Mouse (Mus musculus) liver, embryonic 12.5 days (tissue): ENCODE results near the gene Yme1l1. TPM values are rescaled to one million over a fixed set of nuclear protein-coding genes. Genes with fewer than 3 reads are reported as not detected.

Experiments used
- ATAC-seq: fragments of 200-750 bp; cut with Nextera tagmentation; 2 replicates; pipeline ENCODE4 v1.8.0; 2017; ENCODE audit warnings: moderate number of reproducible peaks, mild to moderate bottlenecking, moderate library complexity
- H3K27ac ChIP-seq: fragments of 300-500 bp; sonication (generic); 2 replicates; pipeline ENCODE4 v1.5.1; 2016; ENCODE audit warnings: mild to moderate bottlenecking
- H3K27me3 ChIP-seq: fragments of 300-500 bp; sonication (generic); replicated peaks from 2 replicates; pipeline ENCODE4 v1.6.1; 2016; ENCODE audit warnings: mild to moderate bottlenecking, moderate library complexity
- H3K36me3 ChIP-seq: fragments of 300-500 bp; sonication (generic); 2 replicates; pipeline ENCODE4 v1.6.1; 2016; ENCODE audit warnings: mild to moderate bottlenecking, moderate library complexity
- H3K4me1 ChIP-seq: fragments of 300-500 bp; sonication (generic); 2 replicates; pipeline ENCODE4 v1.6.1; 2016
- H3K4me2 ChIP-seq: fragments of 300-500 bp; sonication (generic); 2 replicates; pipeline ENCODE4 v1.6.1; 2016; ENCODE audit warnings: mild to moderate bottlenecking, moderate library complexity
- H3K4me3 ChIP-seq: fragments of 300-500 bp; sonication (generic); 2 replicates; pipeline ENCODE4 v1.5.1; 2016; ENCODE audit warnings: mild to moderate bottlenecking, moderate library complexity
- H3K9ac ChIP-seq: fragments of 300-500 bp; sonication (generic); 2 replicates; pipeline ENCODE4 v1.6.1; 2016; ENCODE audit warnings: mild to moderate bottlenecking, moderate library complexity
- H3K9me3 ChIP-seq: fragments of 300-500 bp; sonication (generic); replicated peaks from 2 replicates; pipeline ENCODE4 v1.6.1; 2016; ENCODE audit warnings: mild to moderate bottlenecking, moderate library complexity
- WGBS: fragments of 180-500 bp; shearing (Covaris S2); methylation state at CpG from one replicate; pipeline ENCODE4 v1.1.7; 2016; ENCODE audit not compliant: insufficient replicate concordance; 5-methylcytosine and 5-hydroxymethylcytosine counted together
- polyA plus RNA-seq: library from polyadenylated mRNA; unstranded; fragments of >200 nt; fragmentation: Nextera tagmentation; extraction: Ambion mirVana; gene quantifications from 2 replicates; pipeline ENCODE4 v1.2.1, GENCODE M21; 2016

Yme1l1 gene
- 50.5 and 50.6 TPM in 2 replicates for polyA plus RNA-seq

- Histone ChIP-seq H3K9ac (peak within 1 kb of the TSS; percentile 85), H3K4me3 (peak within 1 kb of the TSS; percentile 92), H3K27me3 (no peaks in the 10 kb centered on the region), H3K4me2 (peak within 1 kb of the TSS; percentile 90), H3K27ac (peak within 1 kb of the TSS; percentile 100), H3K9me3 (no peaks in the 10 kb centered on the region), H3K36me3 (peaks cover 15% of the 10 kb centered on the region), H3K4me1 (peaks cover 49% of the 10 kb centered on the region)
- ATAC-seq: peak; percentile 97
- under 1% methylated on average over 61 of the region's 61 CpGs for WGBS
Measured at GRCm38 (mm10) chr2:23155777-23156607, at the start of gene Yme1l1, which contains the start of gene Mastl. Gene Yme1l1 (plus strand): TSS chr2:23156369. Gene Mastl (minus strand): TSS chr2:23156024.

DNA sequence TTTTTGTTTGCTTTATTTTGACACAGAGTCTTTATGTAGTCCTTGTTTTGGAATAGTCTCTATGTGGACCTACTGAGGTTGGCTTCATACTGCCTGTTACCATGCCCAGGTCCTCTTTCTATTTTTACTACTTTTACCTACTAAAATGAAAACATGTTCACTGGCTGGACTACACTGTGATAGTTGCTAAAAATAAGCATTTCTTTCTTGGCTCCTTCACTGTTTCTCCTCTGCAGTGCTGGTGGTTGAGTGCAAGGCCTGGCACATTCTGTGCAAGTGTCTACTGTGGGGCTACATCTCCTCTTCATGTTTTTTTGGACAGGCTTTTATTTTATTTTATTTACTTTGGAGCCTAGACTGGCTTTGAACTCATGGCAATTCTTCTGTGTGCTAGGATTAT is 36.6 kb upstream of the Yme1l1 start:
- no peak overlapping the region for H3K9ac ChIP-seq
- H3K4me1 ChIP-seq: no peaks in the 10 kb centered on the region
- ATAC-seq: no peak
- no peak overlapping the region for H3K4me3 ChIP-seq
- H3K27me3 ChIP-seq: no peaks in the 10 kb centered on the region
- no peaks in the 10 kb centered on the region for H3K9me3 ChIP-seq
- no peak overlapping the region for H3K27ac ChIP-seq
- peaks cover 48% of the 10 kb centered on the region for H3K36me3 ChIP-seq
- H3K4me2 ChIP-seq: no peak overlapping the region

GRCm38 (mm10) chr2:23155199-23155621 is 959 bp upstream of the Yme1l1 start:
- H3K4me1 ChIP-seq: peaks cover 46% of the 10 kb centered on the region
- H3K27ac ChIP-seq: peak overlapping the region; percentile 100
- peak overlapping the region; percentile 81 for H3K9ac ChIP-seq
- H3K4me3 ChIP-seq: peak overlapping the region; percentile 92
- no peaks in the 10 kb centered on the region for H3K27me3 ChIP-seq
- H3K36me3 ChIP-seq: peaks cover 18% of the 10 kb centered on the region
- peak; percentile 28 for ATAC-seq
- 3% methylated on average over 5 of the region's 5 CpGs for WGBS
- H3K9me3 ChIP-seq: no peaks in the 10 kb centered on the region
- H3K4me2 ChIP-seq: peak overlapping the region; percentile 90

GRCm38 (mm10) chr2:23156608-23157081 is 476 bp downstream of the Yme1l1 start:
- ATAC-seq: peak; percentile 2; the same call in 1 of the 2 replicates
- H3K4me1 ChIP-seq: peaks cover 49% of the 10 kb centered on the region
- H3K4me3 ChIP-seq: peak overlapping the region; percentile 92
- no peaks in the 10 kb centered on the region for H3K9me3 ChIP-seq
- H3K9ac ChIP-seq: peak overlapping the region; percentile 85
- peaks cover 21% of the 10 kb centered on the region for H3K36me3 ChIP-seq
- H3K4me2 ChIP-seq: peak overlapping the region; percentile 90
- no peaks in the 10 kb centered on the region for H3K27me3 ChIP-seq
- peak overlapping the region; percentile 100 for H3K27ac ChIP-seq
- under 1% methylated on average over 17 of the region's 17 CpGs for WGBS

GRCm38 (mm10) chr2:23172305-23172704 is 16.1 kb downstream of the Yme1l1 start:
- H3K4me2 ChIP-seq: no peak overlapping the region
- no peaks in the 10 kb centered on the region for H3K4me1 ChIP-seq
- no peaks in the 10 kb centered on the region for H3K27me3 ChIP-seq
- WGBS: 63% methylated on average over 3 of the region's 3 CpGs
- H3K4me3 ChIP-seq: no peak overlapping the region
- ATAC-seq: no peak
- no peak overlapping the region for H3K9ac ChIP-seq
- no peaks in the 10 kb centered on the region for H3K9me3 ChIP-seq
- peaks cover 89% of the 10 kb centered on the region for H3K36me3 ChIP-seq
- no peak overlapping the region for H3K27ac ChIP-seq

DNA sequence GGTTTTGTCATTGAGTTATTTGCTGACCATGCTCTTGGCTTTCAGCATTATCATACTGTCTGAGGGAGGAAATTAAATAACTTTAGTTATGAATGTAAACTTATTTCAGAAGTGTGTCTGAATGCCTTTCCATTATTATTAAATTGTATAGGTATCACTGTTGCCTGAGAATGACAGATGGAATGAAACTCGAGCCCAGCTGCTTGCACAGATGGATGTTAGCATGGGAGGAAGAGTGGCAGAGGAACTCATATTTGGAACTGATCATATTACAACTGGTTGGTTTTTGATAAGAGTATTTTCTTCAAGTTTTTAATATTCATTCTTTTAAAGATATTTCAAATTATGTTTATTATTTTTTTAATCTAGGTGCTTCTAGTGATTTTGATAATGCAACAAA is 38.2 kb downstream of the Yme1l1 start:
- Histone ChIP-seq H3K4me2 (no peak overlapping the region), H3K36me3 (peaks cover 79% of the 10 kb centered on the region), H3K9ac (no peak overlapping the region), H3K27me3 (no peaks in the 10 kb centered on the region), H3K4me1 (no peaks in the 10 kb centered on the region), H3K27ac (no peak overlapping the region), H3K9me3 (no peaks in the 10 kb centered on the region), H3K4me3 (no peak overlapping the region)
- 78% methylated on average over 1 of the region's 1 CpGs for WGBS
- no peak for ATAC-seq

DNA sequence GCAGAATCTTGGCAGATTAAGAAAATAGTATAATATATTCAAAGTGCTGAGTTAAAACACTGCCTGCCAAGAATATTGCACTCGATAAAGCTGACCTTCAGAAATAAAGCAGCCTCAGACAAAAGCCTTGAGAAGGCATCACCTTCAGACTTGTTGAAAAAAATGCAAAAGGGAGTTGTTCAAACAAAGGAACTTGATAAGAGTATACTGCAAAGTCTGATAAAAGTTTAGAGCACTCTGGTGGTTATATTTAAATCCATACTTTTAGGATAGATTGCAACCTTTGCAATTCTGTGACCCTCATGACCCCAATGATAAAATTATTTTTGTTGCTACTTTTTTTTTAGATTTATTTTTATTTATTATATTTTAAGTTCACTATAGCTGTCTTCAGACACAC is 44.9 kb downstream of the Yme1l1 start:
- ATAC-seq: no peak
- Histone ChIP-seq H3K9me3 (no peaks in the 10 kb centered on the region), H3K36me3 (peaks cover 31% of the 10 kb centered on the region), H3K27ac (no peak overlapping the region), H3K27me3 (no peaks in the 10 kb centered on the region), H3K9ac (no peak overlapping the region), H3K4me1 (no peaks in the 10 kb centered on the region), H3K4me3 (no peak overlapping the region), H3K4me2 (no peak overlapping the region)
- 67% methylated on average over 1 of the region's 1 CpGs for WGBS

GRCm38 (mm10) chr2:23202900-23203670 is 46.9 kb downstream of the Yme1l1 start:
- H3K27me3 ChIP-seq: no peaks in the 10 kb centered on the region
- H3K4me2 ChIP-seq: no peak overlapping the region
- H3K4me1 ChIP-seq: no peaks in the 10 kb centered on the region
- H3K9ac ChIP-seq: no peak overlapping the region
- peaks cover 21% of the 10 kb centered on the region for H3K36me3 ChIP-seq
- WGBS: 50% methylated on average over 15 of the region's 15 CpGs
- H3K4me3 ChIP-seq: no peak overlapping the region
- no peak for ATAC-seq
- H3K9me3 ChIP-seq: no peaks in the 10 kb centered on the region
- H3K27ac ChIP-seq: no peak overlapping the region

- Histone ChIP-seq H3K9ac (no peak within 1 kb of the TSS), H3K9me3 (no peaks in the 10 kb centered on the region), H3K36me3 (no peaks in the 10 kb centered on the region), H3K4me1 (no peaks in the 10 kb centered on the region), H3K27ac (no peak within 1 kb of the TSS), H3K27me3 (peaks cover 3% of the 10 kb centered on the region; the same call in 1 of the 2 replicates), H3K4me2 (no peak within 1 kb of the TSS), H3K4me3 (no peak within 1 kb of the TSS)
- no peak for ATAC-seq
- 68% methylated on average over 15 of the region's 15 CpGs for WGBS
Measured at GRCm38 (mm10) chr2:23207070-23207526, 50.9 kb downstream of the Yme1l1 start, which contains the start of gene 4931423N10Rik. Gene 4931423N10Rik (plus strand): TSS chr2:23207476.

DNA sequence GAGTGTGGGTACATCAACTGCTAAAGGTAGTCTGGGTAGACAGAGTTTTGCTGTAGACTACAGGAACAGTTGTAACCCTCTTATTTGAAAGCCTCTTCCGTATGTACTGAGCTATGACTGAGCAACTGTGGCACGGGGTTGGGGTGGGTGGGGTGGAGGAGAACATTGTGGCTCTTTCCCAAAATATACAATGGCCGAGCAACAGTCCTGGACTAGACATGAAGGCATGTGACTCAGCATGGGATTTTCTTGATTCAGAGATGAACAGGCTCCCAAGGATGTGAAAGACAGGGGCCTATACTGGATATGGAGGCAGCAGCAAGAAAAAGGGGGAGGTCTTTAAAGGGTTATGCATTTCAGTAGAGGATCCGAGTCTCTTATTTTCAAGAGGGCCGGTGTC is 57.5 kb downstream of the Yme1l1 start:
- no peak for ATAC-seq
- Histone ChIP-seq H3K27me3 (peaks cover 3% of the 10 kb centered on the region; the same call in 1 of the 2 replicates), H3K36me3 (no peaks in the 10 kb centered on the region), H3K9ac (no peak overlapping the region), H3K9me3 (no peaks in the 10 kb centered on the region), H3K4me3 (no peak overlapping the region), H3K27ac (no peak overlapping the region), H3K4me1 (no peaks in the 10 kb centered on the region), H3K4me2 (no peak overlapping the region)
- 63% methylated on average over 5 of the region's 5 CpGs for WGBS

DNA sequence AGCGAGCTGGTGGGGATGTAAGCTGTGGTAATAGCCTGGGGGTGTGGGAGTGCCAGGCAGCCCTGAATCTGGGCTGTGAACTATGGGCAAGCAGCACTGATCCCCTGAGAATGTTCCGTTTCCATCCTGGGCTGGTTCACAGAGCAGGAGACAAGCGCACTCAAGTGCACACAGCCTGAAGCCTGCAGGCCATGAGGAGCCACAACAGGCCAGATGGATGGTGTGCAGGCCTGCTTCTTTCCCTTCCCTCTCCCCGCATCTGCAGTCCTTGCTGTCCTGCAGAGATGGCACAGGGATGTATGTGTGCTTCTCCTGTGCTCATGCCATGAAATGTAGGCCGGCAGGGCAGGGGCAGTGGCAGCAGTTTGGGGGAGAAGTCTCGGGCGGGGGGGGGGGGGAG is 69.0 kb downstream of the Yme1l1 start:
- Histone ChIP-seq H3K27ac (no peak overlapping the region), H3K4me2 (no peak overlapping the region), H3K9ac (no peak overlapping the region), H3K27me3 (no peaks in the 10 kb centered on the region), H3K4me1 (no peaks in the 10 kb centered on the region), H3K9me3 (no peaks in the 10 kb centered on the region), H3K4me3 (no peak overlapping the region), H3K36me3 (no peaks in the 10 kb centered on the region)
- WGBS: 61% methylated on average over 6 of the region's 7 CpGs
- no peak for ATAC-seq

DNA sequence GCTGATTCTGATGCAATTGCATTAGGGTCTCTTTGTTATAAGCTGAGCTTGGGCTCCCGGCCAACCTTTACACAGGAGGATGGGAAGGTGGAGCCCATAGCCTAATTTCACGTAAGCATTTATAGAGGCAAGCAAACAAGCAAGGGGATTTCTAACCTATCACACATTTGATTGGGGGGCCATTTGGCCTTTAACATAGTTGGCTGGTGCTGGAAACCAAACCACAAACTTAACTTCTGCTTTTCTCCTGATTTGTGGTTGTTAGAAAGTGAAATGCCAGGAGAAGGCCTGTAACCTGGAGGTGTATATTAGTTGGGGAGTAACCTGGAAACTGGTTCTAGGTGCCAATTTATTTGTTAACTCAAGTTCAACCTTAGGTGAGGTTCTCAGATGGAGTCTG is 72.3 kb downstream of the Yme1l1 start:
- H3K27ac ChIP-seq: no peak overlapping the region
- no peaks in the 10 kb centered on the region for H3K9me3 ChIP-seq
- no peaks in the 10 kb centered on the region for H3K4me1 ChIP-seq
- no peak for ATAC-seq
- H3K36me3 ChIP-seq: no peaks in the 10 kb centered on the region
- no peak overlapping the region for H3K9ac ChIP-seq
- WGBS: 25% methylated on average over 2 of the region's 2 CpGs
- no peak overlapping the region for H3K4me2 ChIP-seq
- H3K27me3 ChIP-seq: peaks cover 16% of the 10 kb centered on the region
- H3K4me3 ChIP-seq: no peak overlapping the region
